Mouse (Mus musculus) liver, adult 2 months (tissue): ENCODE measurements around the gene Card9. TPM values are rescaled to one million over a fixed set of nuclear protein-coding genes. Genes with fewer than 3 reads are reported as not detected.

Source experiments
- DNase-seq: peaks from one replicate; pipeline ENCODE4 v3.0.0-alpha.2; 2011; ENCODE audit warnings: low read depth, low spot score; ENCODE audit errors: extremely low read depth
- H3K27ac ChIP-seq: fragments of 200-500 bp; replicated peaks from 2 replicates; pipeline ENCODE4 v1.5.1; 2012; ENCODE audit warnings: low read depth, mild to moderate bottlenecking, control low read depth, inconsistent platforms, low read length; ENCODE audit not compliant: insufficient read depth
- H3K27me3 ChIP-seq: fragments of 200-500 bp; 2 replicates; pipeline ENCODE4 v1.6.1; 2012; ENCODE audit warnings: mild to moderate bottlenecking, moderate library complexity, low read length, inconsistent platforms; ENCODE audit not compliant: control insufficient read depth, insufficient read depth
- H3K36me3 ChIP-seq: fragments of 200-500 bp; 2 replicates; pipeline ENCODE4 v1.6.1; 2012; ENCODE audit warnings: low read length, inconsistent platforms; ENCODE audit not compliant: control insufficient read depth, insufficient read depth
- H3K4me1 ChIP-seq: fragments of 200-500 bp; 2 replicates; pipeline ENCODE4 v1.6.1; 2011; ENCODE audit warnings: low read length; ENCODE audit not compliant: control insufficient read depth, insufficient read depth
- H3K4me3 ChIP-seq: fragments of 200-500 bp; 2 replicates; pipeline ENCODE4 v1.5.1; 2011; ENCODE audit warnings: low read depth, mild to moderate bottlenecking, control low read depth, low read length, moderate library complexity; ENCODE audit not compliant: insufficient read depth
- H3K79me2 ChIP-seq: fragments of 200-500 bp; 2 replicates; pipeline ENCODE4 v1.6.1; 2012; ENCODE audit warnings: inconsistent platforms, mild to moderate bottlenecking, low read length, moderate library complexity; ENCODE audit not compliant: control insufficient read depth, insufficient read depth
- H3K9ac ChIP-seq: fragments of 200-500 bp; 2 replicates; pipeline ENCODE4 v1.6.1; 2012; ENCODE audit warnings: low read depth, mild to moderate bottlenecking, control low read depth, inconsistent platforms, low read length
- CTCF ChIP-seq: fragments of 200-500 bp; IDR thresholded peaks from 2 replicates; pipeline ENCODE4 v1.5.1; 2011; ENCODE audit warnings: low read depth, low read length, control low read depth
- POLR2A ChIP-seq: fragments of 200-500 bp; IDR thresholded peaks from 2 replicates; pipeline ENCODE4 v1.6.1; 2011; ENCODE audit warnings: low read length, control low read depth; ENCODE audit not compliant: insufficient read depth; ENCODE audit errors: extremely low read depth
- WGBS: fragments of 180-500 bp; shearing (Covaris S2); methylation state at CpG from one replicate; pipeline ENCODE4 v1.1.7; 2018; 5-methylcytosine and 5-hydroxymethylcytosine counted together
- polyA plus RNA-seq: library from polyadenylated mRNA; depleted of rRNA; stranded (reverse); fragments of >200 nt; gene quantifications from 2 replicates; pipeline ENCODE4 v1.2.3, GENCODE M21; 2012
- total RNA-seq: library from RNA; depleted of rRNA; stranded (reverse); fragments of >200 nt; gene quantifications from 2 replicates; pipeline ENCODE4 v1.2.3, GENCODE M21; 2014

Card9 gene
- total and polyA plus RNA-seq, 2 experiments = 0.84 to 0.92 TPM

DNA sequence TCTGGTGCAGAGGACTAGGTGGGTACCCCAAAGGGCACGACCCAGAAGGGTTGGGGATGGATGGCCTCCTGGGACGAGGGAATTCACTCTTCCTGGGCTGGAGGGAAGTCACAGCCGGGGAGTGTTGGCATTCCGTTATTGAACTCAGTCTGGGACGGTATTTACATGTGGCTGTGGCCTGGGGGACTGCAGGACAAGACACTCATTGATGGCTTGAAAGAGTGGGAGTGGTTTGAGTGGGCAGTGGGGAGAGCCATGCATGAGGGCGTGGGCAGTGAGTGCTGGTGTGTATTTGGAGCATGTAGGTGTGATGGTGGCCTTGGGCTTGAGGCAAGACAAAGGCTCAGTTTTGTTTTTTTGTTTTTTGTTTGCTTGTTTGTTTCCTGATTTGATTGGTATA, 30.0 kb downstream of the Card9 start:
- Histone ChIP-seq H3K27ac (no peak overlapping the region), H3K4me3 (no peak overlapping the region), H3K36me3 (no peaks in the 10 kb centered on the region), H3K79me2 (no peaks in the 10 kb centered on the region), H3K4me1 (no peaks in the 10 kb centered on the region), H3K27me3 (no peaks in the 10 kb centered on the region), H3K9ac (no peak overlapping the region)
- TF ChIP-seq CTCF (no peak), POLR2A (no peak)
- no peak for DNase-seq
- WGBS = 82% methylated on average over 6 of the region's 6 CpGs

GRCm38 (mm10) chr2:26330056-26330468, 30.7 kb downstream of the Card9 start:
- no peaks in the 10 kb centered on the region for H3K79me2 ChIP-seq
- TF ChIP-seq CTCF = no peak
- H3K9ac ChIP-seq = peak overlapping the region; percentile 8; the same call in 1 of the 2 replicates
- WGBS = 92% methylated on average over 4 of the region's 4 CpGs
- H3K4me3 ChIP-seq = no peak overlapping the region
- no peaks in the 10 kb centered on the region for H3K4me1 ChIP-seq
- no peaks in the 10 kb centered on the region for H3K36me3 ChIP-seq
- DNase-seq = no peak
- H3K27ac ChIP-seq = peak overlapping the region; percentile 22; the same call in 1 of the 2 replicates
- no peaks in the 10 kb centered on the region for H3K27me3 ChIP-seq

- Histone ChIP-seq H3K27ac (no peak overlapping the region; the same call in 1 of the 2 replicates), H3K4me1 (no peaks in the 10 kb centered on the region), H3K36me3 (no peaks in the 10 kb centered on the region), H3K79me2 (no peaks in the 10 kb centered on the region), H3K4me3 (no peak overlapping the region), H3K9ac (no peak overlapping the region), H3K27me3 (no peaks in the 10 kb centered on the region)
- no peak for DNase-seq
- TF ChIP-seq POLR2A (no peak), CTCF (no peak)
- WGBS = 78% methylated on average over 8 of the region's 8 CpGs
These were observed 31.3 kb downstream of the Card9 start for GRCm38 (mm10) chr2:26329402-26329801.

DNA sequence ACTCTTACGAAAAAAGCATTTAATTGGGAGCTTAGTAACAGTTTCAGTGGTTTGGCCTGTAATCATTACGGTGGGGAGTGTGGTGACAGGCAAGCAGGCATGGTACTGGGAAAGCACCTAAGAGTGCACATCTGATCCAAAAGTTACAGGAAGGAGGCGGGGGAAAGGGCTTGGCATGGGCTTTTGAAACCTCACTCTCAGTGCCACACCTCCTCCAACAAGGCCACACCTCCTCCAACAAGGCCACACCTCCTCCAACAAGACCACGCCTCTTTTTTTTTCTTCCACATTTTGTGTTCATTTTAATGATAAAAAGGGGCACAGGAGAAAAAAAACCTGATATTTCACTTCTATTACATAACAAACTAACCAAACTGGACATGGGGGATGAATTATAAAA, 32.9 kb downstream of the Card9 start:
- peak; percentile 68 for DNase-seq
- Histone ChIP-seq H3K36me3 (no peaks in the 10 kb centered on the region), H3K9ac (no peak overlapping the region), H3K4me1 (no peaks in the 10 kb centered on the region), H3K4me3 (no peak overlapping the region), H3K79me2 (no peaks in the 10 kb centered on the region), H3K27me3 (no peaks in the 10 kb centered on the region), H3K27ac (no peak overlapping the region)
- 67% methylated on average over 4 of the region's 4 CpGs for whole genome bisulfite sequencing
- TF ChIP-seq POLR2A = no peak
- no peak for TF ChIP-seq CTCF

DNA sequence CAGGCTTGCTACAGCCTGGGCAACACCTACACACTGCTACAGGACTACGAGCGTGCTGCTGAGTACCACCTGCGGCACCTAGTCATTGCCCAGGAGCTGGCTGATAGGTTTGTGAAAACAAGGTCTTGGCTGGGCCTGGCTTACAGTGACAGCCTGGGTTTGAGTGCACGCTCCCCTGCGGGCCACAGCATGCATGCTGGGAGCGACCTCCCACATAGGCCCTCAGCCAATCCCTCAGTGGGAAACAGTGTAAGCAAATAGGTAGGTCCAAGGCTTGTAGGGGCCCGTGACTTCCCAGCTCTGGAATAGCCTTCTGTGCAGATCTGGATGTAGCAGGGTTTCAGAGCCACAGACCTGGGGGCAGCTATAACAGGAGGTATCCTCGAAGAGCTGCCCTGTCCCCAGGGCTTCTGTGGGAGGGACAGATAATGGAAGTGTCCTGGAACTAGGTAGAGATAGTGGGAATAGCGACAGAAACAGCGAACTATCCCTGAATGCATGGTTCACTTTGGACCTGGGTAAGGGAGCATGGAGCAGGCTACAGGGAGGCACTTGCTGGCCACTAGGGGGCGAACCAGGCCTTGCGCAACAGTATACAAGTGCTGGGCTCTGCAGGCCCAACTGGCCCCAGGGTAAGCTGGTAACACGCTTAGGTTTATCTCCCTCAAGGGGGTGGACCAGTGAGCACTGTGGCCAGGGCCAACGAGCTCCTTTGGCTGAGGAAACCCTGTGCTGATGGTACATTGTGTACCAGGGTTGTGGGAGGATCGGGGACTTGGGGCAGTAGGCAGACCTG, 35.1 kb downstream of the Card9 start:
- Histone ChIP-seq H3K27me3 (no peaks in the 10 kb centered on the region), H3K9ac (no peak overlapping the region), H3K27ac (no peak overlapping the region), H3K36me3 (no peaks in the 10 kb centered on the region), H3K4me3 (no peak overlapping the region), H3K79me2 (no peaks in the 10 kb centered on the region), H3K4me1 (no peaks in the 10 kb centered on the region)
- WGBS = 57% methylated on average over 15 of the region's 15 CpGs
- peak; percentile 67 for DNase-seq
- no peak for TF ChIP-seq POLR2A
- TF ChIP-seq CTCF = peak; percentile 98

DNA sequence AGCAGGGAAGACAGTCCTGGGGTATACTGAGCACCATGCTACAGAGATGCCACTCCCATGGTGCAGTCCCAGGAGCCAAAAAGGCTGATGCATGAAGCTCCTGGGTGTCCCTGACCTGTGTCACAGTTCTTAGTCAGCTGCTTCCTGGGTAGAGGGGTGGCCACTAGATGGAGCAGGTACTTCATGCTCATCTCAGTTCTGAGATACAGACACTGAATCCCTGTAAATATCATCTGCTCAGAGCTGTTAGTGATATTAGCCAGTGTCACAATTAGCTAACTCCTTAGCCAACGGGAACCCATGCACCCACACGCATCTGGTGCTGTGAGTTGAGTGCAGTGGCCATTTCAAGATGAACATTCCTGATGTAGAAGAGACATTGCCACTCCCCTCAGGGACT, 35.8 kb downstream of the Card9 start:
- no peaks in the 10 kb centered on the region for H3K36me3 ChIP-seq
- WGBS = 79% methylated on average over 2 of the region's 2 CpGs
- H3K79me2 ChIP-seq = no peaks in the 10 kb centered on the region
- no peak overlapping the region for H3K9ac ChIP-seq
- H3K27ac ChIP-seq = no peak overlapping the region
- no peaks in the 10 kb centered on the region for H3K4me1 ChIP-seq
- H3K27me3 ChIP-seq = no peaks in the 10 kb centered on the region
- TF ChIP-seq CTCF (no peak; the same call in 1 of the 2 replicates), POLR2A (no peak)
- DNase-seq = peak; percentile 39
- no peak overlapping the region for H3K4me3 ChIP-seq
